Mouse (Mus musculus) embryo, embryonic 10 days (tissue): ENCODE data around the gene Syt16.

Source experiments
- DNase-seq: peaks from one replicate; pipeline ENCODE4 v3.0.0-alpha.2; 2015; ENCODE audit warnings: low spot score

Gene Syt16

GRCm38 (mm10) chr12:74105811-74106513 lies 108.5 kb downstream of the Syt16 start:
- no peak for DNase-seq

GRCm38 (mm10) chr12:74108663-74109081 lies 111.2 kb downstream of the Syt16 start:
- DNase-seq = no peak

- no peak for DNase-seq
Observed at GRCm38 (mm10) chr12:74109462-74110068, 112.1 kb downstream of the Syt16 start.

GRCm38 (mm10) chr12:74116825-74117224 lies 119.4 kb downstream of the Syt16 start:
- no peak for DNase-seq

GRCm38 (mm10) chr12:74125796-74126195 lies 128.3 kb downstream of the Syt16 start:
- DNase-seq = no peak

- no peak for DNase-seq
Observed at GRCm38 (mm10) chr12:74128229-74128628, 130.8 kb downstream of the Syt16 start.

- no peak for DNase-seq
Observed at GRCm38 (mm10) chr12:74131790-74132189, 134.3 kb downstream of the Syt16 start.

- no peak for DNase-seq
Observed at GRCm38 (mm10) chr12:74142147-74142546, 144.7 kb downstream of the Syt16 start.

GRCm38 (mm10) chr12:74144385-74144784 lies 146.9 kb downstream of the Syt16 start:
- no peak for DNase-seq

- no peak for DNase-seq
Observed at GRCm38 (mm10) chr12:74160791-74161190, 163.3 kb downstream of the Syt16 start.

- no peak for DNase-seq
Observed at GRCm38 (mm10) chr12:74163080-74163479, 165.6 kb downstream of the Syt16 start.

GRCm38 (mm10) chr12:74171257-74171656 lies 173.8 kb downstream of the Syt16 start:
- no peak for DNase-seq

- no peak for DNase-seq
Observed at GRCm38 (mm10) chr12:74173902-74174301, 176.4 kb downstream of the Syt16 start.

GRCm38 (mm10) chr12:74184596-74184995 lies 187.1 kb downstream of the Syt16 start:
- DNase-seq = no peak

- DNase-seq = no peak
Observed at GRCm38 (mm10) chr12:74188243-74188785, 190.9 kb downstream of the Syt16 start.

- peak; percentile 6 for DNase-seq
Observed at GRCm38 (mm10) chr12:74188815-74189214, 191.4 kb downstream of the Syt16 start.

GRCm38 (mm10) chr12:74189840-74190239 lies 192.4 kb downstream of the Syt16 start:
- no peak for DNase-seq

- DNase-seq = no peak
Observed at GRCm38 (mm10) chr12:74190297-74190696, 192.8 kb downstream of the Syt16 start.

- DNase-seq = no peak
Observed at GRCm38 (mm10) chr12:74192552-74192951, 195.1 kb downstream of the Syt16 start.

GRCm38 (mm10) chr12:74201410-74201809 lies 203.9 kb downstream of the Syt16 start:
- DNase-seq = no peak

- no peak for DNase-seq
Observed at GRCm38 (mm10) chr12:74202431-74203042, 205.1 kb downstream of the Syt16 start.

- DNase-seq = no peak
Observed at GRCm38 (mm10) chr12:74212156-74212555, 214.7 kb downstream of the Syt16 start.

GRCm38 (mm10) chr12:74216103-74216728 lies 218.8 kb downstream of the Syt16 start:
- no peak for DNase-seq
